Mouse (Mus musculus) lung, adult 2 months (tissue): Measurements from ENCODE around the gene Ifi47.

Experiments
- CTCF ChIP-seq: fragments of 200-500 bp; IDR thresholded peaks from 2 replicates; pipeline ENCODE4 v1.5.1; 2011; ENCODE audit warnings: mild to moderate bottlenecking, low read length, control low read depth; ENCODE audit not compliant: insufficient read depth
- POLR2A ChIP-seq: fragments of 200-500 bp; IDR thresholded peaks from 2 replicates; pipeline ENCODE4 v1.6.1; 2011; ENCODE audit warnings: low read depth, mild to moderate bottlenecking, control low read depth, low read length, borderline replicate concordance; ENCODE audit errors: extremely low read depth

- TF ChIP-seq CTCF (no peak), POLR2A (no peak)
These were observed 43.2 kb downstream of the Ifi47 start for GRCm38 (mm10) chr11:49119635-49120034.
